Mouse (Mus musculus) lung, embryonic 16.5 days (tissue): ENCODE data around the gene Ripply3. TPM values are rescaled to one million over a fixed set of nuclear protein-coding genes. Genes with fewer than 3 reads are reported as not detected.

Experiments used
- ATAC-seq: fragments of 200-750 bp; cut with Nextera tagmentation; 2 replicates; pipeline ENCODE4 v1.8.0; 2017; ENCODE audit warnings: low read depth, mild to moderate bottlenecking, moderate library complexity
- H3K27ac ChIP-seq: fragments of 300-500 bp; sonication (generic); 2 replicates; pipeline ENCODE4 v1.5.1; 2014; ENCODE audit warnings: mild to moderate bottlenecking, control low read depth, low read length
- H3K27me3 ChIP-seq: fragments of 300-500 bp; sonication (generic); 2 replicates; pipeline ENCODE4 v1.6.1; 2014; ENCODE audit warnings: low read depth, low read length, mixed read lengths; ENCODE audit not compliant: control insufficient read depth, insufficient read depth
- H3K36me3 ChIP-seq: fragments of 300-500 bp; sonication (generic); 2 replicates; pipeline ENCODE4 v1.6.1; 2014; ENCODE audit warnings: low read length; ENCODE audit not compliant: control insufficient read depth, insufficient read depth
- H3K4me1 ChIP-seq: fragments of 300-500 bp; sonication (generic); replicated peaks from 2 replicates; pipeline ENCODE4 v1.6.1; 2014; ENCODE audit warnings: low read length, mixed read lengths; ENCODE audit not compliant: control insufficient read depth, insufficient read depth
- H3K4me2 ChIP-seq: fragments of 300-500 bp; sonication (generic); 2 replicates; pipeline ENCODE4 v1.6.1; 2014; ENCODE audit warnings: low read depth, low read length, control low read depth
- H3K4me3 ChIP-seq: fragments of 300-500 bp; sonication (generic); 2 replicates; pipeline ENCODE4 v1.5.1; 2014; ENCODE audit warnings: mild to moderate bottlenecking, low read length, control low read depth
- H3K9ac ChIP-seq: fragments of 300-500 bp; sonication (generic); 2 replicates; pipeline ENCODE4 v1.6.1; 2014; ENCODE audit warnings: low read length, control low read depth
- H3K9me3 ChIP-seq: fragments of 300-500 bp; sonication (generic); 2 replicates; pipeline ENCODE4 v1.6.1; 2016; ENCODE audit warnings: low read length; ENCODE audit not compliant: control insufficient read depth
- WGBS: fragments of 180-500 bp; shearing (Covaris S2); extraction: QIAGEN DNeasy Blood & Tissue Kit; methylation state at CpG from one replicate; pipeline ENCODE4 v1.1.7; 2014; 5-methylcytosine and 5-hydroxymethylcytosine counted together
- polyA plus RNA-seq: library from polyadenylated mRNA; unstranded; fragments of >200 nt; fragmentation: Nextera tagmentation; extraction: Ambion mirVana; gene quantifications from 2 replicates; pipeline ENCODE4 v1.2.1, GENCODE M21; 2015

Gene Ripply3
- polyA plus RNA-seq, 1 experiment from 2014 or later = 23.5 TPM

DNA sequence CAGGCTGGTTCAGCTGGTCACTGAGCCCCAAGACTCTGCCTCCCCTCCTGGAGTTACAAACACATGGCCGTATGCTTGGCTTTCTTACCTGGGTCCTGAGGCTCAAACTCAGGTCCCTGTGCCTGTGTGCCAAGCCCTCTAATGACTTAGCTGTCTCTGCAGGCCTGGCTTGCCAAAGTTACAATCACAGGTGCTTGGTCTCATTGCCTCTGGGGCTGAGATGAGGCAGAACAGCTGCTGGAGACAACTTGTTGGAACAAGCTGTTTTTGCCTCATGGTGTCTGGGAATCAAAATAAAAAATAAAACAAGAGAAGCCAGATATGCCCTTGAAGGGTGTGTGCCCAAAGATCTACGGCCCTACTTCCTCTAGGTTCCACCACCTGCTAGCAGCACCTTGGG lies 20.6 kb downstream of the Ripply3 start:
- Histone ChIP-seq H3K36me3 (no peaks in the 10 kb centered on the region), H3K27me3 (no peaks in the 10 kb centered on the region), H3K4me3 (no peak overlapping the region), H3K9me3 (no peaks in the 10 kb centered on the region), H3K27ac (no peak overlapping the region), H3K4me2 (no peak overlapping the region), H3K4me1 (no peaks in the 10 kb centered on the region), H3K9ac (no peak overlapping the region)
- 84% methylated on average over 2 of the region's 2 CpGs for WGBS
- ATAC-seq = no peak

DNA sequence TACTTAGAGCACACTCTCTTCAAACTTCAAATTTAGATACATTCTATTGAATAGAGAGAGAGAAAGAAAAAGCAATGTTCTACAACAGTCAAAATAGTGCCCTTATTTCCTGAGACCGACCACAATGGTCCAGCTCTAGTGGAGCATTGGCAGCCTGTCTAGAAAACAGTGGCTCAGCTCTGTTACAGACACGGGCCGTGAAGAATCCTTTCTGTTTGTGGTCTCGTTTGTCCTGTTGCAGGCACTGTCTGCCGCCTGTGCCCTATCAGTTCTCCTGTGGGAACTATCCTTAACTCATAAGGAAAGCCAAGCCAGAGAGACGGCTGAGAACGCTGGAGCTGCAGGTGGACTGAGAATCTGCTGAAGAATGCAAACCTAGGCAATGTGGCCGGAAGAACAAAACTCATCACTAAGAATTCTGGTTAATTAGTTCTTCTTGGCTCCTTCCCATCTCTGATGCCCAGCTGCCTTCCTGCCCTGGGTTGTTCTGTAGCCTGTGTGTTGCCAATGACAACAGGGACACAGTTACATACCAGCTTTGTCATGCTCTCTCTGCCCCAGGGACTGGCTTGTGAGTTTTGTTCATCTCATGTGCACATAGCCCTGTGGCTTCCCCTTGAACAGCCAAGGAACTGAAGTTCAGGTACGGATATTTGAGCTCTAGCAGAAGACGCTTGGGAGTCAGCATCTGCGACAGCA lies 21.5 kb downstream of the Ripply3 start:
- Histone ChIP-seq H3K27me3 (no peaks in the 10 kb centered on the region), H3K4me3 (no peak overlapping the region), H3K4me2 (no peak overlapping the region), H3K9me3 (no peaks in the 10 kb centered on the region), H3K27ac (no peak overlapping the region), H3K36me3 (no peaks in the 10 kb centered on the region), H3K9ac (no peak overlapping the region), H3K4me1 (no peaks in the 10 kb centered on the region; the same call in 1 of the 2 replicates)
- ATAC-seq = no peak
- 61% methylated on average over 11 of the region's 11 CpGs for WGBS

DNA sequence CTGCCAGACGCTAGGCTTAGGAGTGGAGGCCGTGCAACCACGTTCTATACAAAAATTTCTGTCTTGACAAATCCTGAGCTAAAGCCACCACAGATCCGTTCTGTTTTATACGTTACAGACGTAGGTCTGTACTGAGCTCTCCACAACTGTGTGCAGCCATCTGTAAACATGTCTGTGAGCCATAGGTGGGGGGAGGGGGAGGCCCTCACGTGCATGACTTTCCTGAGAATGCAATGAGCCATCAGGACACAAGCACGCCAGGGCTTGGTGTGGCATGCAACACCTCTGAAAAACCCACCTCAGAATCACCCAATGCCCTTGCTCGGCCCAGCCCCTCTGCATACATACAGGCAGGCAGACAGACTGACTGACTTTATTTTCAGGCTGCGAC lies 22.1 kb downstream of the Ripply3 start:
- Histone ChIP-seq H3K27ac (no peak overlapping the region), H3K9ac (no peak overlapping the region), H3K4me1 (no peaks in the 10 kb centered on the region; the same call in 1 of the 2 replicates), H3K36me3 (no peaks in the 10 kb centered on the region), H3K4me2 (no peak overlapping the region), H3K9me3 (no peaks in the 10 kb centered on the region), H3K4me3 (no peak overlapping the region), H3K27me3 (no peaks in the 10 kb centered on the region)
- no peak for ATAC-seq
- 58% methylated on average over 10 of the region's 10 CpGs for WGBS

DNA sequence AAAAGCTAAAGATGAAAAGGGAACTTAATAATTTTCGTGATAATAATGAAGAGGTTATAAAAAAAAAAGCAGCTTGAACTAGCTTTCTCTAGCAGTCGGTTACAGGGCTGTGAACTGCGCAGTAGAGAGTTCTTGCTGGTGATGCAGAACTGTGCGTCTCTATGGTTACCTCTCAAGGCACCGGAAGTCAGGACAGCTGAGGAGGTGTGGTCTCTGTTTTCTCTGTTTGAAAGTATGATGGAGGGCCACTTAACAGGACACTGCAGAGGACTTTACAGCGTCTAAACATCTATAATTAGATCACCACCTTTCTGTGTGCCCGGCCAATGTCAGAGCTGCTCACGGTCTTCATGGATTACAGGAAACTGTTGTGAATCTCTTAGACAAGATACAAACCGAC lies 26.2 kb downstream of the Ripply3 start:
- Histone ChIP-seq H3K4me3 (no peak overlapping the region), H3K4me2 (no peak overlapping the region), H3K36me3 (no peaks in the 10 kb centered on the region), H3K27me3 (no peaks in the 10 kb centered on the region), H3K27ac (no peak overlapping the region), H3K4me1 (no peaks in the 10 kb centered on the region; the same call in 1 of the 2 replicates), H3K9me3 (no peaks in the 10 kb centered on the region), H3K9ac (no peak overlapping the region)
- WGBS = 11% methylated on average over 9 of the region's 9 CpGs
- peak; percentile 71 for ATAC-seq

DNA sequence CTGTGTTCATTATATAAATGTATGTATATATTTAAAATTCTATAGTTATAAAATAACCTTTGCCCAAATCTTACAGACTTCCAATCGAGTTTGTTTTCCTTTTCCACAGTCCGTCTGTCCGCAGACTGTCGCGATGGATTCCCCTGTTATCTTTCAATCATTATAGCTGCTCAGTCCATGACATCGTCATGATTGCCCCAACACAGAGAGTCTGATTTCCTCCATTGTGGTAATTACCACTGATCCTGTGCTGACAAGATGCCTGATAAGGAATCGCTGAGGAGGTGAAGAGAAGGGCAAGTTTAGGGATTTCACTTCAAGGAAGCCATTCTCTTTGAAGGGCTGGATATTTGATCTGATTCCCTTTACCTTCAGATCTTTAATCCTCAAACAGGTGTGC lies 27.8 kb downstream of the Ripply3 start:
- no peak overlapping the region for H3K4me2 ChIP-seq
- no peak overlapping the region for H3K4me3 ChIP-seq
- 19% methylated on average over 7 of the region's 7 CpGs for WGBS
- no peak overlapping the region for H3K9ac ChIP-seq
- H3K4me1 ChIP-seq = no peaks in the 10 kb centered on the region; the same call in 1 of the 2 replicates
- no peaks in the 10 kb centered on the region for H3K36me3 ChIP-seq
- H3K27ac ChIP-seq = no peak overlapping the region
- no peak for ATAC-seq
- H3K9me3 ChIP-seq = no peaks in the 10 kb centered on the region
- H3K27me3 ChIP-seq = no peaks in the 10 kb centered on the region

DNA sequence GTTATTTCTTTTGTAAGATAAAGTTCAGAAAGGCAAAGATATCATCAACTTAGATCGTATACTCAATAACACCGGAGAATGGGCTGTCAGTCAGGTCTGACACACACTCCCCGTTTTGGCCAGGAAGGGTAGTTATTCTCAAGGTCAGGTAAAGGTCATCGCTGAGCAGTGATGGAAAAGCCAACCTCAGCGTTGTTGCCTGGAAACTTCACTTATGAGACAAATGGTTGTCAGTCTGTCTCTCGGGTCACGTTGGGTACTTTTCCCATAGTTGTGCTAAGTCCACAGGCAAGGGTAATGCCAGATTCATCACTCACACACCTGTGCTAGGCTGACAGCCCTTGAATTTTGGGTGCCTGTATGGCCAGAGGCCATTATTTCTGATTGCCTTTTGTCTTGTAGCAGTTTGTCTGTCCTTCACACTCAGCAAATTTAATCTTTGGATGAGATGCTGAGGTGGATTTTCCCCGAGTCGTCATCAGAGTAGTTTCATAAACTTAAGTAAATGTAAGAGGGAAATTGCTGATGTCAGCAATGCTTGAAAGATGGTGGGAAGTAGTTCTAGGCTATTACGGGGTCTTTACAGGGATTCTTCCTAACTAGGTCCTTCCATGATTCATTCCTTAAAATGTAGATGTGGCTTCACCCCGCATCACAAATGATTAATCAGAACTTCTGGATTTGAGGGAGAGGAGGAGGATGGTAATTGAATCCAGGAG lies 28.7 kb downstream of the Ripply3 start:
- Histone ChIP-seq H3K36me3 (no peaks in the 10 kb centered on the region), H3K4me1 (no peaks in the 10 kb centered on the region; the same call in 1 of the 2 replicates), H3K9me3 (no peaks in the 10 kb centered on the region), H3K4me2 (no peak overlapping the region), H3K27ac (no peak overlapping the region), H3K4me3 (no peak overlapping the region), H3K27me3 (no peaks in the 10 kb centered on the region), H3K9ac (no peak overlapping the region)
- ATAC-seq = no peak
- 39% methylated on average over 11 of the region's 11 CpGs for WGBS

DNA sequence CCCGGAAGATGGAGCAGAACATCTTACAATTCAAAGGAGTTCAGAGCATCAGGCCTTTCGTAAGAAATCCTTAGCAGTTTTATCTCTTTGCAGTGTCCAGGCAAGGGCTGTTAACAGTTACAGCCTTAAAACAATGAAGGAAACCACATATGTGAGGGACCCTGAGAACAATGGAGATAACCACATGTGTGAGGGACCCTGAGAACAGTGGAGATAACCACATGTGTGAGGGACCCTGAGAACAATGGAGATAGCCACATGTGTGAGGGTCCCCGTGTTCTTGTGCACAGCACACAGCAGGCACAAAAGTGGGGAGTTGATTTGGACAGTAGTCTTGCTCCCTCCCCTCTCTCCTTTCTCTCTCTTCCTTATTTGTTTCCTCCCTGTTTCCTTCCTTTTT lies 29.9 kb downstream of the Ripply3 start:
- no peaks in the 10 kb centered on the region for H3K36me3 ChIP-seq
- no peaks in the 10 kb centered on the region; the same call in 1 of the 2 replicates for H3K4me1 ChIP-seq
- no peak for ATAC-seq
- no peaks in the 10 kb centered on the region for H3K9me3 ChIP-seq
- no peak overlapping the region for H3K9ac ChIP-seq
- H3K4me3 ChIP-seq = no peak overlapping the region
- no peaks in the 10 kb centered on the region for H3K27me3 ChIP-seq
- 87% methylated on average over 3 of the region's 3 CpGs for WGBS
- no peak overlapping the region for H3K4me2 ChIP-seq
- no peak overlapping the region for H3K27ac ChIP-seq

DNA sequence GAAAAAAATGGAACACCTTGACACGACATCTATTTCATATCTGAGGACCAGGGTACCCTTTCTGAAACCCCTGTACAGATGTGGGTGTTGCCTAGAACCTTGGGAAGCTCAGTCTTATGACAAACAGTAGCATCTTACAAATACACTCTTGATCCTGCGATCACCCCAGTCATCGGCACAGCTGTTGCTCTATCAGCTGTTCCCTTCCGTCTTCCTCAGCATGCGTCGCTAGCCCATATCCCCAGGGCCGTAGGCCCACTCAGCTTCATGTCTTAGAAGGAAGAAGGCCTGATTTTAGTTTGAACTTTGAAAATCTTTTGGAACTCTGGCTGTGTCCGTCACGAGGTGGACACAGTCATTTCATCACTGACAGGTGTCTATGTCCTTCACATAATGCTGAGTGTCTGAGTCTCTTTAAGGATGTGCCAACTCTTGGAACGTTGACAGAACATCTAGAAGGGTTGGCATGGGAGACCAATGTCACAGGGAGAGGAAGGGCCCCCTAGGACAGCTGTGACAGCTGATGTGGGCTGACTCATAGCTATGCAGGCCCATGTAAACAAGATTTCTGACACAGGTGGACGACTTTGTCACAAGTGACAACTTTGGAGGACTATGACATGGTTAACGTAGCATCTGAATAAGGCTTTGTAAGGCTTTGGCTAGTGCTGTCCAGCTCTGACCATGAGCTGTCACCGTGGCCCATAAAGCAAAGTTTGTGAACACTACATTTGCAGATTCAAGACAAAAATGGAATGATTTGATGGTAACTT lies 32.5 kb downstream of the Ripply3 start:
- H3K27ac ChIP-seq = no peak overlapping the region
- no peaks in the 10 kb centered on the region for H3K27me3 ChIP-seq
- no peak overlapping the region for H3K9ac ChIP-seq
- no peak for ATAC-seq
- 79% methylated on average over 13 of the region's 13 CpGs for WGBS
- H3K4me2 ChIP-seq = no peak overlapping the region
- no peaks in the 10 kb centered on the region for H3K4me1 ChIP-seq
- no peaks in the 10 kb centered on the region for H3K9me3 ChIP-seq
- H3K4me3 ChIP-seq = no peak overlapping the region
- peaks cover 3% of the 10 kb centered on the region; the same call in 1 of the 2 replicates for H3K36me3 ChIP-seq
